ENCODE assay signal across 9 mouse cellular contexts in genomic region chr10:128584386-128584785, GRCm38 (mm10). TPM values are rescaled to one million over a fixed set of nuclear protein-coding genes. Genes with fewer than 3 reads are reported as not detected.
DNase-seq lines count a peak whose midpoint lies in the region; ATAC-seq lines count a peak whose summit lies in the region.
"Had no signal": no experiment of that assay in that cellular context is flagged by ENCODE, and none has a peak within 500 bp of the region (broad histone marks: within the 10 kb centered on the region; RNA-seq: fewer than 3 reads in every experiment).

No protein-coding gene starts in this region.

- peaks cover 21% of the 10 kb centered on the region for H3K27me3 ChIP-seq in heart, embryonic 15.5 days
- peaks cover 24% of the 10 kb centered on the region for H3K27me3 ChIP-seq in embryonic facial prominence, embryonic 14.5 days (replicated peaks; ENCODE audit: control insufficient read depth, insufficient read depth, low read length)
- H3K27me3 ChIP-seq in forebrain, embryonic 13.5 days, result peaks cover 51% of the 10 kb centered on the region

- H3K9me3 ChIP-seq in heart, embryonic 15.5 days (replicated peaks), result no peaks in the 10 kb centered on the region
- H3K9me3 ChIP-seq in embryonic facial prominence, embryonic 14.5 days (ENCODE audit: control insufficient read depth, low read length), result no peaks in the 10 kb centered on the region
- H3K9me3 ChIP-seq in forebrain, embryonic 13.5 days (replicated peaks), result no peaks in the 10 kb centered on the region

- WGBS in heart, embryonic 15.5 days, result 13% methylated on average over 4 of the region's 4 CpGs
- 17% methylated on average over 4 of the region's 4 CpGs for WGBS in embryonic facial prominence, embryonic 14.5 days
- 3% methylated on average over 4 of the region's 4 CpGs for WGBS in forebrain, embryonic 13.5 days

- DNase-seq in heart, adult 18-20 months, result no peak
- peak; percentile 88 for DNase-seq in embryonic facial prominence, embryonic 14.5 days (ENCODE audit: low spot score)
- DNase-seq in kidney, postnatal 36 days, result peak; percentile 72 to 78
- DNase-seq in thymus, postnatal 0 days (ENCODE audit: low spot score), result peak; percentile 58
- DNase-seq in B cell, adult 2 months, result no peak
- no peak for DNase-seq in spleen, postnatal 14 days (ENCODE audit: low spot score in 2 of 2)

- H3K27ac ChIP-seq in heart, embryonic 15.5 days, result peak overlapping the region; percentile 73; the same call in 1 of the 2 replicates
- no peak overlapping the region for H3K27ac ChIP-seq in embryonic facial prominence, embryonic 14.5 days (replicated peaks; ENCODE audit: low read depth, low read length)
- H3K27ac ChIP-seq in forebrain, embryonic 13.5 days, result no peak overlapping the region
- H3K27ac ChIP-seq: liver, embryonic 14.5 days had no signal

- H3K9ac ChIP-seq in heart, embryonic 15.5 days, result no peak overlapping the region
- no peak overlapping the region for H3K9ac ChIP-seq in embryonic facial prominence, embryonic 14.5 days (ENCODE audit: low read depth, low read length)
- no peak overlapping the region for H3K9ac ChIP-seq in forebrain, embryonic 13.5 days
- H3K9ac ChIP-seq: liver, embryonic 14.5 days had no signal

- peak overlapping the region; percentile 39; the same call in 1 of the 2 replicates for H3K4me3 ChIP-seq in heart, embryonic 15.5 days
- H3K4me3 ChIP-seq in embryonic facial prominence, embryonic 14.5 days (ENCODE audit: low read depth, low read length), result no peak overlapping the region
- H3K4me3 ChIP-seq in forebrain, embryonic 13.5 days, result no peak overlapping the region

- peak overlapping the region; percentile 59 for H3K4me2 ChIP-seq in heart, embryonic 15.5 days
- peak overlapping the region; percentile 32; the same call in 1 of the 2 replicates for H3K4me2 ChIP-seq in embryonic facial prominence, embryonic 14.5 days (ENCODE audit: low read depth, low read length)
- no peak overlapping the region for H3K4me2 ChIP-seq in forebrain, embryonic 13.5 days

- peaks cover 27% of the 10 kb centered on the region for H3K4me1 ChIP-seq in heart, embryonic 15.5 days (replicated peaks)
- H3K4me1 ChIP-seq in embryonic facial prominence, embryonic 14.5 days (ENCODE audit: control insufficient read depth, insufficient read depth, low read length), result peaks cover 10% of the 10 kb centered on the region; the same call in 1 of the 2 replicates
- peaks cover 4% of the 10 kb centered on the region for H3K4me1 ChIP-seq in forebrain, embryonic 13.5 days

- no peaks in the 10 kb centered on the region for H3K36me3 ChIP-seq in heart, embryonic 15.5 days
- no peaks in the 10 kb centered on the region for H3K36me3 ChIP-seq in embryonic facial prominence, embryonic 14.5 days (ENCODE audit: control insufficient read depth, insufficient read depth, low read length)
- no peaks in the 10 kb centered on the region for H3K36me3 ChIP-seq in forebrain, embryonic 13.5 days (ENCODE audit: poor library complexity, severe bottlenecking)

- ATAC-seq in heart, embryonic 15.5 days (replicated peaks; ENCODE audit: insufficient number of reproducible peaks, insufficient read depth, low FRiP score, low read depth), result no peak
- ATAC-seq in embryonic facial prominence, embryonic 14.5 days (ENCODE audit: low read depth), result peak; percentile 35; the same call in 1 of the 2 replicates
- ATAC-seq in forebrain, embryonic 13.5 days, result no peak

RNA-seq across cellular contexts. Expression of gene Erbb3, which starts 5.1 kb away (rescaled TPM):
- polyA plus RNA-seq in heart, embryonic 15.5 days (2015; fragmentation: Nextera tagmentation; extraction: Ambion mirVana), result 3.4 and 5.0 TPM in 2 replicates
- 1 to 10 TPM; 6.4 to 8.6 TPM for total RNA-seq in heart, adult 18-20 months (2021)
- polyA plus RNA-seq in embryonic facial prominence, embryonic 14.5 days (2014; fragmentation: Nextera tagmentation; extraction: Ambion mirVana), result 22.5 and 22.7 TPM in 2 replicates
- 0.85 and 0.87 TPM in 2 replicates for polyA plus RNA-seq in thymus, postnatal 0 days (2015; fragmentation: Nextera tagmentation; extraction: Ambion mirVana)
- polyA plus RNA-seq in forebrain, embryonic 13.5 days (2015; fragmentation: Nextera tagmentation; extraction: Ambion mirVana), result 0.12 and 0.28 TPM in 2 replicates

RNA-seq across cellular contexts. Expression of gene Pa2g4, which starts 18.6 kb away (rescaled TPM):
- polyA plus RNA-seq in heart, embryonic 15.5 days (2015; fragmentation: Nextera tagmentation; extraction: Ambion mirVana), result 101 and 132 TPM in 2 replicates
- total RNA-seq in heart, adult 18-20 months (2021), result 10 to 100 TPM; 43.1 to 46.0 TPM
- 187 and 202 TPM in 2 replicates for polyA plus RNA-seq in embryonic facial prominence, embryonic 14.5 days (2014; fragmentation: Nextera tagmentation; extraction: Ambion mirVana)
- polyA plus RNA-seq in thymus, postnatal 0 days (2015; fragmentation: Nextera tagmentation; extraction: Ambion mirVana), result 238 and 264 TPM in 2 replicates
- 173 and 186 TPM in 2 replicates for polyA plus RNA-seq in forebrain, embryonic 13.5 days (2015; fragmentation: Nextera tagmentation; extraction: Ambion mirVana)

RNA-seq across cellular contexts. Expression of gene Rpl41, which starts 35.3 kb away (rescaled TPM):
- 2,261 and 2,363 TPM in 2 replicates for polyA plus RNA-seq in heart, embryonic 15.5 days (2015; fragmentation: Nextera tagmentation; extraction: Ambion mirVana)
- 1,000 to 10,000 TPM; 1,490 to 1,551 TPM for total RNA-seq in heart, adult 18-20 months (2021)
- 4,564 and 5,119 TPM in 2 replicates for polyA plus RNA-seq in embryonic facial prominence, embryonic 14.5 days (2014; fragmentation: Nextera tagmentation; extraction: Ambion mirVana)
- 4,302 and 4,551 TPM in 2 replicates for polyA plus RNA-seq in thymus, postnatal 0 days (2015; fragmentation: Nextera tagmentation; extraction: Ambion mirVana)
- polyA plus RNA-seq in forebrain, embryonic 13.5 days (2015; fragmentation: Nextera tagmentation; extraction: Ambion mirVana), result 2,951 and 3,131 TPM in 2 replicates

RNA-seq across cellular contexts. Expression of gene Zc3h10, which starts 36.8 kb away (rescaled TPM):
- polyA plus RNA-seq in heart, embryonic 15.5 days (2015; fragmentation: Nextera tagmentation; extraction: Ambion mirVana), result 10.2 and 11.0 TPM in 2 replicates
- 1 to 10 TPM; 7.7 to 8.2 TPM for total RNA-seq in heart, adult 18-20 months (2021)
- 11.4 and 12.5 TPM in 2 replicates for polyA plus RNA-seq in embryonic facial prominence, embryonic 14.5 days (2014; fragmentation: Nextera tagmentation; extraction: Ambion mirVana)
- 17.8 and 18.8 TPM in 2 replicates for polyA plus RNA-seq in thymus, postnatal 0 days (2015; fragmentation: Nextera tagmentation; extraction: Ambion mirVana)
- 18.3 and 19.4 TPM in 2 replicates for polyA plus RNA-seq in forebrain, embryonic 13.5 days (2015; fragmentation: Nextera tagmentation; extraction: Ambion mirVana)

RNA-seq across cellular contexts. Expression of gene Rps26, which starts 42.2 kb away (rescaled TPM):
- polyA plus RNA-seq in heart, embryonic 15.5 days (2015; fragmentation: Nextera tagmentation; extraction: Ambion mirVana), result 359 and 409 TPM in 2 replicates
- total RNA-seq in heart, adult 18-20 months (2021), result 100 to 1,000 TPM; 257 to 282 TPM
- polyA plus RNA-seq in embryonic facial prominence, embryonic 14.5 days (2014; fragmentation: Nextera tagmentation; extraction: Ambion mirVana), result 1,114 and 1,162 TPM in 2 replicates
- 1,143 and 1,215 TPM in 2 replicates for polyA plus RNA-seq in thymus, postnatal 0 days (2015; fragmentation: Nextera tagmentation; extraction: Ambion mirVana)
- polyA plus RNA-seq in forebrain, embryonic 13.5 days (2015; fragmentation: Nextera tagmentation; extraction: Ambion mirVana), result 531 and 638 TPM in 2 replicates

Comparison
In these comparisons a context has a peak if more than half of its experiments do, and no peak if none do; other contexts are left out.
1. DNase-seq: peak in embryonic facial prominence, embryonic 14.5 days (single experiment), kidney, postnatal 36 days (2 of 2) and thymus, postnatal 0 days (single experiment); none in heart, adult 18-20 months (0 of 2), B cell, adult 2 months (0 of 2) and spleen, postnatal 14 days (0 of 2).